Mouse (Mus musculus): Measurements from ENCODE around the gene Ifitm10. TPM values are rescaled to one million over a fixed set of nuclear protein-coding genes. Genes with fewer than 3 reads are reported as not detected.
"Not testable (repeated sequence)": the region's sequence is repeated elsewhere in the genome, so short reads cannot be mapped to it uniquely, and the experiment has no call there.

Gene Ifitm10
- total RNA-seq (2022) = 1 to 10 TPM; 1.6 to 2.4 (median 2.1) TPM

DNA sequence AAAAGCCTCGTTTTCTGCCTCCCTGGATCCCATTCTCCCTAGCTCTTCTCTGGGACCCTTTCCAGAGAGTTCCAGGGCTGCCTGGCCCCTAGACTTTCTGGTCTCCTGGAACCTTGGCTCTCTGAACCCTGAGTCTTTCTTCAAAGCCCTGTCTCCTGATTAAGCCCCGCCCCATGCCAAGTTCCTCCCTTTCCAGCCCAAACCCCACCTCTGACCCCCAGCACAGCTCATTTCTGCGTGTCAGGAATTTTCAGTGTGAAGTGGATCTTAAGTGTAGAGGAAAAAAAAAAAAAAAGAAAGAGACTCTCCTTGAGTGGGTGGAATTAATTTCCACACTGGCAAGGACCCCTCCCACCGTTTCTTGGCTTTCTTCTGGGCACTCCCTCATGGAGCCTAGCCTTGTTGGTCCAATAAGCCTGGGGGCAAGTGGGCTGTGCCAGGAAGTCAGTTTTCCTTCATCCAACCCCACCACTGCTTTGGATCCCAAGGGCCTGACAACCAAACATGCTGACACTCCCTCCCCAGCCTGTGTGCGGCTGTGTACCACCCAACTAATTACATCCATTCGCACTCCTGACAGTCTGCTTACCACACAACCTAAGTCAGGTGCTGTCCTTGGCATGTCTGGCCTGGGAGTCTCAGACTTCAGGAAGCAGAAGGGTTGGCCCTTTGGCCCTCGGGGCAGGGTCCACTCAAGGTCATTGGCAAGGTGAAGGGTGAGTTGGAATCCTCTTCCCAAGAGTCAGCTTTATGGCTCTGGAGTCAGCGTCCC lies at the start of gene Ifitm10:
TSS of gene Ifitm10 (minus strand) at position 113 of the 772 bp plus-strand sequence.
- DNase-seq (ENCODE audit: low spot score in 2 of 2) = no peak

DNA sequence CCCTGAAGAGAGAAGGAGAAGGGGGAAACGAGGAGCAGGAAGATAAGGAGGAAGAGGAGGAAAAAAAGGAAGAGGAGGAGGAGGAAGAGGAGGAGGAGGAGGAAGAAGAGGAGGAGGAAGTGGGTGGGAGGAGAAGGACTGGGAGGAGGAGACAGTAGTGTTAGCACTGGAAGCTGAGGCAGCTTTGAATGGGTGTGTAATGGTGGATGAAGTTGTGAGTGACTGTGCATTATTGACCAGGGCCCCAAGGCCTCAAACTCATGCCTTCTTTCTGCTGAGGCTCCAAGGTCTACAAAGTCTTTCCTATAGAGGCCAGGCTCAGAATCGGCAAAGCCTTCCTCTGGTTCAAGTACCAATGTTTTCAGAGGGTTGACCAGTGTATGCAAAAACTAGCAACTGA lies 48.3 kb upstream of the Ifitm10 start:
- DNase-seq (ENCODE audit: low spot score in 2 of 2) = no peak

DNA sequence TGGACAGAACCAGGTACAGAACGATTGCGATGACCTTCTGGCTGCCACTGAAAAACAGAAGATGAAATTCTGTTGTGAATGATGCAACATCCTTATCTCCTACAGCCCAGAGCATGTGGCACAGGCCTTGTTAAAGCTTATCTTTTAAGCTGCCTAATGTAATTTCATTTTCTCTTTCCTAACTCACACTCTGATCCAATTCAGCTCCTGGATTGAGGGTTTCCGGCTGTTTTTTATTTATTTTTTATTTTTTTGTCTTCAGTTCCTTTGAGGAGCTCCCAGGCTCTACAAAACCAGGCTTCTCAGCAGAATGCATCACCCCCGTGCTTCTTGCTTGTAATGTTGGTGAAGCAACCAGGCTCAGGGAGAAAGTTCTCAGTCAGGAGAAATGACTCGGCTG lies 46.3 kb upstream of the Ifitm10 start:
- DNase-seq (ENCODE audit: low spot score in 2 of 2) = no peak

DNA sequence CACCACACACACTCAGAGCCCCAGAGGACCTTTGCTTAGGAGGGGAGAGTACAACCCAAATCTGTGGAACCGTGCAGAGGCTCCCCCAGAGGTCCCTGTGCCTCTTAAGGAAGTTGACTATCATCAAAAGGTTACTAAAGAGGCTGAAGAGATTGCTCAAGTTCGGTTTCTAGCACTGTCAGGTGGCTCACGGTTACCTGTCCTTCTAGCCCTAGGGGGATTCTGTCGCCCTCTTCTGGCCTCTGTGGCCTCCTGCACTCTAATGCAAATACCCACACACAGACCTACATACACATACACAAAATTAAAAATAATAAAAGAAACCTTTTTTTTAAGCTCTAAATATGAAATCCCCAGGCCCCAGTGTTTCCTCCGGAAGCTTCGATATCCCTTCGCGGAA lies 45.1 kb upstream of the Ifitm10 start:
- DNase-seq (ENCODE audit: low spot score in 2 of 2) = no peak

DNA sequence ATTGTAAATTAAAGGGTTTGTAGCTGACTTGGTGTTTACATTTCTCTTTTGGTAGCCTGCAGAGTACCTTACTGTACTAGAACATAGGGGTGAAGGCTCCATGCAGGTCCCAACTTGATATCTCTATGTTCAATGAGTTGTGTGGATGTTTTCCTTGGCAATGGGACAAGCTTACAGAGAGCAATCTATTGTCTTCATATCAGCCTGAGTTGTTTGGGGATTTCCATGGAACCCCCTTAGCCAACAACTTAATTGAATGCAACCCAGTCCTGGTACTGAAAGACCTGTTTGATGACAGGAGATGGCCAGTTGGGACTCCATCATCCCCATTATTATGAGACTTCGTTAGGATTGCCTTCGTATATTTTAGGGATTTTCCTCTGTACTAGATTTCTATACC lies 44.5 kb upstream of the Ifitm10 start:
- no peak for DNase-seq (ENCODE audit: low spot score in 2 of 2)

DNA sequence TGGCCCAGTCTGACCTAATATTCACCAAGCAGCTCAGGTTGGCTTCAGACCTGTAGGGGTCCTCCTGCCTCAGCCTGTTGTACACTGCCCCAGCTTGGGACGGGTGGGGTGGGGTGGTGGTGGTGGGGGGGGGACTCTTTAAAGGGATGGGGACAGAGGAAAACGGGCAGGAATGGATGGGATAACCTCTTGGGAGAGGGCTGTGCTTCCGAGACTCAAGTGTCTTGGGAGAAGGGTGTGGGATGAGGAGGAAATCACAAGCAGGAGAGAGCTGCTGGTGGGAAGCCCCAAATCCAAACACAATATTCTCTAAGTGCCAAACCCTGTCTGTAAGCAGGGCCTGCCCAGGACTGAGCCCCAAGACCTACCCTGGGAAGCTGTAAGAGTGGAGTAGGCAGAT lies 42.7 kb upstream of the Ifitm10 start:
- no peak for DNase-seq (ENCODE audit: low spot score in 2 of 2)

DNA sequence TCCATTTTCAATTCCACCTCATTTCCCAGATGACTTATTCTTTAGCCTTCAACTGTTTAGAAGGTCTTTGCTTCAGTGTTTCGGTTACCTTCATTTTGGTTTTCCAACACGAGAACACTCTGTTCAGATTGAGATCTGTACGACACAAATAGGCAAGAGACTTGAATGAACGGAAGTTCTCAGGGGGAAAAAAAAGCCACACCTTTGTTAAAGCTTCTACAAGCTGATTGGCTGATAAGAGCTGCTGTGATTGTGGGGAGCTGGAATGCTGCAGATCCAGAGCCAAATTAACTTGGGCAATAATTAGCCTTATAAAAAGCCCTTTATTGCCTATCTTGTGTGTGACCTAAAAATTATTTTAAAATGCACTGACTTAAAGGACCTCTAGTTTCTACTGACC lies 41.8 kb upstream of the Ifitm10 start:
- DNase-seq (ENCODE audit: low spot score in 2 of 2) = no peak

DNA sequence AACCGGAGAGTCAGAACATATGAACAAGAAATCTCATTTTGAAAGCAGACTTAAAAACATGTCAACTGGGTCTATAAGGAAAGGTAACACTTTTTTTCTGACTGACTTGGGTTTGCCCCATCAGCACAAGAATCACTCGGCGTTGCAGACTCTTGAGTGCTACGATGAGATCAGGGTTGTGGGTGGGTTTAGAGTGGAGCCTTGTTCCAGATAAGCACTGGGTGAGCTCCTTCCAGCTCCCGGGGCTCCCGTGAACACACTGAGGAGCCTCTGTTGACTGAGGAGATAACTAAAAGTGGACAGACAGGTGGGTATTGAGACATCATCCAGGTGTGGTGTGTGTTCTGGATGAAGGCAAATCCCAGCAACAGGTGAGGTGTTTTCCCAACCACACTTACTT lies 39.7 kb upstream of the Ifitm10 start:
- no peak for DNase-seq (ENCODE audit: low spot score in 2 of 2)

DNA sequence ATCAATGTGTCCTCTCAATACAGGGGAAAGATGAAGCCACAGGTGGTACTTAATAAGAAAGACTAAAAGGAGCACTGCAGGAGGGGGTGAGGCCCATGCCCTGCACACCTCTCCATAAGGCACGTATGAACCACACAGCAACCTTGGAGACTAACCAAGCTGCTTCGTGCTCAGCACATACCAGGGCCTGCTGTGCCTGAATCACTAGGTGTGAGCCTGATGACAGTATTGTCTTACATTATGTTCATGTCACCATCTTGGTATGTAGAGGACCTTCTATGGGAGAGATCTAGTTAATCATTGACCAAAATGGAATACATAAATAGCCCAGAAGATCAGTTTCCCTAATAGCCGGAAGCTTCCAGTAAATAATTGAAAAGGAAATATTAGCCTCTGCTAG lies 36.0 kb upstream of the Ifitm10 start:
- no peak for DNase-seq (ENCODE audit: low spot score in 2 of 2)

DNA sequence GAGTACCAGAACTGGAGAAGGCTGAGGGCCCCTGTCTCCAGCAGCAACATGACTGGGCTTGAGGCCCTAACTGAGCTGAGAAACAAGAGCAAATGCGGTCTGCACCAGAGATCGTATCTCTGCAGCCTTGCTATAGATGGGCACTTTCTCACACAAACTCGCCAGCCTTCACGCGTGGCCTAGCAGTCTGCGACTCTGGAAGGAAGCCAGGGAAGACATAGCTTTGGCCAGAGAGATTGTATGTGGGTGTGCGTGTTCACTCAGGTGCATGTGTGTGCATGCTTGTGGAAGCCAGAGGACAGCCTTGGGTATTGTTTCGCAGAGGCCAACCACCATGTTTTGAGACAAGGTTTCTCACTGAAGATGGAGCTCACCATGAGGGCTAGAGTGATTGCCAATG lies 35.1 kb upstream of the Ifitm10 start:
- no peak for DNase-seq (ENCODE audit: low spot score in 2 of 2)

DNA sequence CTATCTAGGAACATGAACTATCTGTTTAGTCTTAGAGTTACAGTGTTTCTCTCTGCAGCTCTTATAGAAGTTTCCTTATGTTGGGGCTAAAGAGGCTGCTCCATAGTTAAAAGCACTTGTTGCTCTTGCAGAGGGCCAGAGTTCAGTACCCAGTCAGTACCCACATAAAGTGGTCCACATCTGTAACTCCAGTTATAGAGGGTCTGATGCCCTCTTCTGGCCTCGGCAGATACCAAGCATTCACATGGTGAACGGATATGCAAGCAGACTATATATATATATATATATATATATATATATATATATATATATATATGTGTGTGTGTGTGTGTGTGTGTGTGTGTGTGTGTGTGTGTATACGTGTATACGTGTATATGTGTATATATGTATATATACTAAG lies 34.4 kb upstream of the Ifitm10 start:
- DNase-seq (ENCODE audit: low spot score in 2 of 2) = no peak

DNA sequence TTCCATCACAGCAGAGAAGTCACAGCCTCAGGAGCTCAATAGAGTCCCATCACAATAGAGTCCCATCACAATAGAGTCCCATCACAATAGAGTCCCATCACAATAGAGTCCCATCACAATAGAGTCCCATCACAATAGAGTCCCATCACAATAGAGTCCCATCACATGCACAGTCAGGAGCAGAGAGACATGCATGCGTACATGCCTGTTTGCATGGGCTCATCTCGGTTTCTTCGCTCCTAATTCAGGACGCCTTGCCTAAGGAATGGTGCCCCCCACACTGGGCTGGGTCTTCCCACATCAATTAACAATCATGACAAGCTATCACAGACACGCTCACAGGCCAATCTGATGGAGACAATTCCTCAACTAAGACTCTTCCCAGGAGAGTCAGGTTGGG lies 31.6 kb upstream of the Ifitm10 start:
- not testable (repeated sequence) for DNase-seq (ENCODE audit: low spot score in 2 of 2)

DNA sequence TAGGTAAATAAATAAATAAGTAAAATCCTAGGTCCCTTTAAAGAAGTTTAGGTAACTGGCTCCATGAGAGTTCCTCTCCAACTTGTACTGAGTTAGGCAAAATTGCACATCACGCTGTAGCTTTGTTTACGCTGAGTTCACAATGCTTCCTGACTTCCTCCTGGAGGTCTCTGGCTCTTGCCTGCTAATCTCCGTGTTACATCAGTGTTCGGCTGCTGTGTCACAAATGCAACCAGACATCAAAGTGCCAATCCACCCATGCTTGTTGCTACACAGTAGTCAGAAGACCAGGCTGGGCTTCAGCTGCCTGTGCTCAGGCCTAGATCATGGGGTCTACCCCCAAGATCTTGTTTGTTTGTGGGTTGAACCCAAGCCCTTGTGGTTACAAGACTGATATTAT lies 30.0 kb upstream of the Ifitm10 start:
- DNase-seq (ENCODE audit: low spot score in 2 of 2) = no peak

DNA sequence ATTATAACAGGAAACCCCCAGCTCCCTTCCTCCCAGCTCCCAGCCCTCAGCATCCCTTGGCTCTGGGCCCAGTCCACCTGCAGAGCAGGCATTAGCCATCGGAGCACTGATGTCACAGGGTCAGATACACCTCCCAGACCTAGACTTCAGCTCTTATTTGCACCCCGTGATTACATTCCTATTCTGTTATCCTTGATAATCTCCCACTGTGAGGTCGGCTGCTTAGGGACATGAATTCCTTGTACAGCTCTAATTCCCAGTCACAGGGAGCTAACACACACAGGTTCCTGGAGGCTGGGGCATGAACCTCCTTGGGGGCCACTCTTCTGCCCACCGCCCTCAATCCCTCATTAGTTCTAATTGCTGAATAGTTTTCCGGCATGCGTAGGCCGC lies 27.2 kb upstream of the Ifitm10 start:
- DNase-seq (ENCODE audit: low spot score in 2 of 2) = no peak

DNA sequence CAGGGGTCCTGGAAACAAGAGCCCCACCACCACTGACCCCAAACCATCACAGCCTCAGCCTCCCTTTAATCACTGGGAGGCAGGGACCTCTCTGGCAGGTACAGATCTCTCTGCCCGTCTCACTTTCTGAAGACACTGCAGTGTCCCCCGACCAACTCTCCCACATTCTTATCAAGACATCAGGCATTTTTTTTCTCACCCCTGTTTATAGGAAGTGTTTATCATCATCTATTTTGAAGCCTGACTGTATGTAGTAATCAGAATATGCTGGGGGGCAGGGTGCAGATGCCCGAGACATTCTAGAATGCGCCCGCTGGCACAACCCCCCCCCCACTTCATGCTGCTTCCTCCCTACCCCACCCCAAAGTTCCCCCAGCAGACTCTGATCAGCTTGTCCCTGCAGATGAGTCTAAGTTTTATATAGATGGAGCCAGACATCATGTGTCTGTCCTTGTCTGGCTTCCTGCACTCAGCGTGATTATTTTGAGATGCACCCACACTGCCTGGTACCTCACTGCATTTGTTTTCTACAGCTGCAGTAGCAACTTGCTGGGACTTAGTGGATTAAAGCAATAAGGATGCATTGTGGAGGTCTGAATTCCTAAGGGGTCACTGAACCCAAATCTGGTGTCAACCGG lies 26.7 kb upstream of the Ifitm10 start:
- no peak for DNase-seq (ENCODE audit: low spot score in 2 of 2)

DNA sequence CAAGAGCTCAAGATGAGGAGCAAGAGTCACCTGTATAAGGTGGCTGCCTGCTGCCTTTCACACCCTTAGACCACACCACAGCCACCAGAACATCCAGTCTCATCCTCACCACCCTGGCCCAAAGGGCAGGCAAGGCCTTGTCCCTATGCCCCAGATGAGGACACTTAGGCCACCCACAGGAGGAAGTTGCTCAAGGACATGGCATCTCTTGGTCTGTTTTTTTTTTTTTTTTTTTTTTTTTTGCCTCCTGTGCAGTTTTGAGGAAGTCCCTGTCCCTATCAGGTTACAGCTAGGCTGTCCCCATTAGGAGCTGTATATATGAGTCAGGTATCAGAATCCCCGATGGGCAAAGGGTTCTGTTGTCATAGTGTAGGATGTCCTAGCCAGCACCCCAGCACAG lies 25.7 kb upstream of the Ifitm10 start:
- DNase-seq (ENCODE audit: low spot score in 2 of 2) = no peak

DNA sequence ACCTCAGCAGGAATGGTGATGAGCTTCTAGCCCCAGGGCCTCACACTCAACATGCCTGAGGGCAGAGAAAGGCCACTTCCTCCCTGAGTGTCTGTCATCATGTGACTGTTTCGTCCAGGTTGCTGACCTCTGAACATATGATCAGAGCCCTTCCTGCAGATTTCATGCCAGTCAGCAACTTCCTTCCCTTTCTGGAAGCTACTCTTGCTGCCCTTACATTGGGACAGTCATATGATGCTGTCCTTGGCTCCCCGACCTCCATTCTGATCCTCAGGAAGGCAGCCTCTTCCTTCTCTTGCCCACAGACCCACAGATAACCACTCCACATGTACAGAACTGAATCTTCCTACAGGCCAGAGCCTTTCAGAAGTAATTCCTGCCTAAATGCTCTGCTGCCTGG lies 24.5 kb upstream of the Ifitm10 start:
- no peak for DNase-seq (ENCODE audit: low spot score in 2 of 2)

DNA sequence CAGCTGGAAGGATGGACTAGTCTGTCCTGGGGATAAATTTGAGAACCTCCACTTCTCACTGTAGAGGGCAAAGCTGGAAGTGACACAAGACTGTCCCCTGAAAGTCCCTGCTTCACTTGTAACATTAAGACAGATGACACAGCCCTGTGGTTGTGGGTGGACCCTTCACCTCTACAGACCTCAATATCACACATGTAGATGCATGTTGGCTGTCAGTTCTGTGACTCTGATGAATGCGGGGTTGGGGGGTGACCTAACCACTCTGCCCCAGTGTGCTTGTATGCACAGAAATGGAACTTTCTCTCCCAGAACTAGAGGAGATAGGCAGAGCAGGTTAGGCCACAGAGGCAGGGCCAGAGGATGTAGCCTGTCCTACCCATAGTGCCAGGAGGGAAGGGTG lies 23.1 kb upstream of the Ifitm10 start:
- DNase-seq (ENCODE audit: low spot score in 2 of 2) = no peak

DNA sequence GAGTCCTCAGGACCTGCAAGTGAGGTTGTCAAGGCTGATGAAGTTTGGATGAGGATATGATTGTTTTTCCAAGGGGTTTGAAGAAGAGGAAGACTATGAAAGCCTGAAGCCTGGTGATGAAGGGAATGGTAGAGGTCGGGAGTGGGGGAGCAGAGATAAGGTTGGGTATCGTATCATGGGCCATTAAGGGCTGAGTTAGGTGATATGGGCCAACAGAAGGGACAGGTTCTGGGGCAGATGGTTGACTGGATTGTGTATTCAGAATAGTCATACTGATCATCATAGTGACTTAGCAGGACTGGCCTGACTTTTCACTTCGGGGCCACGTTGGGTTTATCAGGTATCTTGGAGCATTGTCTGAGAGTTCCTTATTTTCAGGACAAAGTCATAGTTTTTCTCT lies 21.9 kb upstream of the Ifitm10 start:
- no peak for DNase-seq (ENCODE audit: low spot score in 2 of 2)

DNA sequence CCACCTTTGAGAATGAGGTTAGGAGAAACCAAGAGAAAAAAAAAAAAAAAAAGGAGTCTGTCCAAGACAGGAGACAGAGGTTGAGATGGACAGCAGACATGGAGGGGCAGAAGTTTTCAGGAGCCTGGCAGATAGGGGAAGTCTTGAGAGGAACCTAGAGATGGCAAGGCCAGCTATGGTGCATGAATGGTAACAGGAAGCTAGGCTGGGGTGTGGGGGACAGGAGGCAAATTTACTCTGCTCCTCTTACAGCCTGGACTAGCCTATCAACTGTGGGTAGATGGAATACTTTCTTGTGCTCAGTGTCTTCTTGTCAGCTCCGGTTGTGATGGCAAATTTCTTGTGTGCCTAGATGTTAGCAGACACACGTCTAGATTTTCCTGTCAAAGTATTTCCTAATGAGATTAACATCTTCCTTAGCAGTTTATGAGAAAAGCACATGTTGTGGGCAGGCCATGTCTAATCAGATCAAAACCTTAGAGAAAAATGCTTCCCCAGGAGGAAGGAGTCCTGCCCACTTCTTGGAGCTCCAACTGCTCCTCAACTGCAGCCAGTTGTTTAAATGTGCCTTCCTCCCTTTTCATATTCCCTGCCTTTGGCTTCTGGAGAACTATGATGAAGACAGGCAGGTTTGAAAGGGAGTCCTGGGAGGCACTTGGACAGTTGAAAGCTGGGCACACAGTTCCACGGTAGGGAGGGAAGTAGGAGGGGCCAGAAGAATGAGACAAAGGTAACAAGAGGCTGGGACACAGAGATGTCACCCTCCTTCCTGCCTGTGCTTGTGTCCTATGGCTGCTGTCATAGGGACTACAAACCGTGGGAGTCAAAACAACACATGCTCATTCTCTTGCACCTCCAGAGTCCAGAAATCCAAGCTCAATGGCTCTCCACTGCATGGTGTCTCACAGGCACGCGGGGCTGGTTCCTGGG lies 21.0 kb upstream of the Ifitm10 start:
- no peak for DNase-seq (ENCODE audit: low spot score in 2 of 2)

DNA sequence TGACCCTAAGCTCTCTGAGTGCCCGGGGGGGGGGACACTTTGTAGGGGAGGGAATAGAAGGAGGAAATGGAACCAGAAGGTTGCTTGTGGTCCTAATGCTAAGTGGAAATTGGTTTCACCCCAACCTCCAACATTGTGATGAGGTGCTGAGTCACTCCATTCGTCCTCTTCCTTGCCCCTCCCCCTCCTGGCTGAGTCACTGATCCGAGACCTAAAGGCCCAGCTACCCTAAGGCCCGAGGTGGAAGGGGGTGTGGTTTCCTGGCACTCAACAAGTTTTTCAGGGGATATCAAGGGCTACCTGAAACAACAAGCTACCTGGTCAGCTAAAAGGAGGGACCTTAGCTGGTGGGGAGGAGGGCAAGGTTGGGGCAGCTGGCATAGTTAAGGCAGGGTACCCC lies 19.6 kb upstream of the Ifitm10 start:
- DNase-seq (ENCODE audit: low spot score in 2 of 2) = no peak

DNA sequence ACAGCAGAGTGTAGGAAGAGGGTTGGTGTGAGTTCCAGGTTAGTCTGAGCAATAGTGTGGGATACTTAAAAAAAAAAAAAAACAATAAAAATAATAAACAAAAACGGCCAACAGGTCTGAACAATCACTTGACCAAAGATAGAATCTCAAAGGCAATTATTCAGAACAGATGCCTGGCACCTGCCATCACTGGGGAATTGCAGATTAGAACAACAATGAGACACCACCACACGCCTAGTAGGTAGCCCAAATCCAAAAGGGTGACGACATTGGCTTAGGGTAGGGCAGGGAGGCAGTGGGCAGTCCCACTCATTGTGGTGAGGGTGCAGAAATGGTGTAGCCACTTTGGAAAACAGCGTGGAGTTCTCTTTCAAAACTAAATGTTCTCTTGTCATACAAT lies 18.1 kb upstream of the Ifitm10 start:
- DNase-seq (ENCODE audit: low spot score in 2 of 2) = no peak

All from gastrocnemius, adult 8-10 months (tissue).